Mouse (Mus musculus) erythroblast, adult 5-6 weeks (primary cell): ENCODE results near the gene Trim44. TPM values are rescaled to one million over a fixed set of nuclear protein-coding genes. Genes with fewer than 3 reads are reported as not detected.
A peak's percentile ranks its signal among the peaks of the same experiment; 100 is the strongest.

Experiments used
- ATAC-seq: replicated peaks from 2 replicates; pipeline ENCODE4 v1.8.0; 2016; ENCODE audit warnings: moderate number of reproducible peaks, mild to moderate bottlenecking, moderate TSS enrichment, inconsistent platforms; ENCODE audit not compliant: poor library complexity, low FRiP score, severe bottlenecking
- total RNA-seq, 2 experiments: library from RNA; stranded (forward) in 1 of 2; stranded (reverse) in 1 of 2; fragments of 150-400 nt in 1 of 2; fragments of 200-764, 138-1000 nt in 1 of 2; gene quantifications; 2 replicates each; pipeline versions ENCODE4 v1.2.3 to v1.2.4; 2015 to 2017; ENCODE audit warnings: low replicate concordance in 2 of 2

The Trim44 gene
- total RNA-seq, 2 experiments from 2014 or later = 37.7 to 42.0 TPM

DNA sequence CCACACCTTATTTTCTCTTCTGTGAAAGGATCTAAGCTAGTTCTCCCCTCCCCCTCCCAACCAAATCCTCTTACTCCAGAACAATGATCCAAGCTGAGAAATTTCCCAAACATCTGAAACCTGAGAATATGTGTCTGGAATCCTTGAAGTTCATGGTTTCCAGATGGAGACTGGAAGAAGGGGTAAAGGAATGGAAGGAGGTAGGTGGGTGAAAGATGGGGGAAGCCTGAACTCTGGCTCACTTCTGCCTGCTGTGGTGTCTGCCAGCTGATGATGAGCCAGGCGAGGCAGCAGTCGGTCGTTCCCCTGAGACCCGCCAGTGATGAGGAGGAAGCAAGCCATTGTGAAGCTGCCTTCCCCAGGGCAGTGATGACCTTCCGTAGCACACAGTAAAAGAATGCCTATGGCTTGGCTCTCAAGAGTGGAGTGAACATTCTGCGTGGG lies 112.8 kb downstream of the Trim44 start:
- ATAC-seq = no peak

GRCm38 (mm10) chr2:102293181-102293580 lies 114.4 kb downstream of the Trim44 start:
- ATAC-seq = no peak

DNA sequence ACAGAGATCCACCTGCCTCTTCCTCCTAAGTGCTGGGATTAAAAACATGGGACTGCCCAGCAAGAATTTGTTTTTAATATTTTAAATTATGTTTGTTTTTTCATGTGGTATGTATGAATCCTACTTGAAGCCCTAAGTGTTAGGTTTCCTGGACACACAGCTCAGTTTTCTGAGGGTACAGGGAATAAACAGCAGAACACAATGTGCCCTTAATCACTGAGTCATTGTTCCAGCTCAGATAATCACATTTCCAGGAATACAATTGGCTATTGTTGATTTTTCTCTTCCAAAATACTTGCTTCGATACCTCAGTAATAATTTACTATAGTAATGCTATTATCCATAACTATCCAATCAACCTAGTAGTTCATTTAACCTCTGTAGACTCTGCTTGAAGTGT lies 115.6 kb downstream of the Trim44 start:
- no peak for ATAC-seq

- no peak for ATAC-seq
Observed at GRCm38 (mm10) chr2:102291533-102291932, 116.1 kb downstream of the Trim44 start.

DNA sequence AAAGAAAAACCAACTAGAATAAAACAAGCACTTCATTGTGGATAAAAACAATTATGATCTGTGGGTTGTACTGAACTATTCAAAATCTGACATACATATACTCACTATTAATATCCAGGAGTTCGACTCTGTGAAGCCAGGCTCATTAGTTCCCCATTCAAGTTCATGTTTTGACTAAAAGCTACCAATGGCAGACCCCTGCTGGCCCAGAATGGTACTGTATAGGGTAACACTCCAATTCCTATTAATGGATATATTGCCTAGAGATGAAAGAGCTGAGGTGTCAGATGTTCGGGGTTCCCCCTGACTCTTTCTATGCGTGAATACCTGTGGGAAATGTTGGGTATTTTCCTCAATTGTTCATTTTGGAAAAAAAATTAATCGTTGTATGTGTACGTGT lies 117.6 kb downstream of the Trim44 start:
- peak; percentile 72; the same call in 1 of the 2 replicates for ATAC-seq

DNA sequence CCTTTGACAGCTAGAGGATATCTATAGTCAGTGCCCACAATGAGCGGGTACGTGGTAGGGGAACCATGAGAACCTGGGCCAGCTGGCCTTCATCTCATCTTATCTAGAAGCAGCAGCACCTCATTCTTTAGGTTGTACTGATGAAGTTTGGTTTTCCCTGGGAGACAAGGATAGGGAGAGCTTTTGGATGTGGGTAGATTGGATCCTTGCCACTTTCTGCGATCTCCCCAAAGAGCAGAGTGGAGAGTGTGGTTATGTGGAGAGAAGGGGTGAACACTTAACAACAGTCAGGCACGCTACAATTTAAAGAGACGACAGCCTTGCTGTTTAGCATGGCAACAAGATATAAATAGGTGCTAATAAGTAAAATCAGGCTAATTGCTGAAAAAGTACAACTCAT lies 119.0 kb downstream of the Trim44 start:
- no peak for ATAC-seq

DNA sequence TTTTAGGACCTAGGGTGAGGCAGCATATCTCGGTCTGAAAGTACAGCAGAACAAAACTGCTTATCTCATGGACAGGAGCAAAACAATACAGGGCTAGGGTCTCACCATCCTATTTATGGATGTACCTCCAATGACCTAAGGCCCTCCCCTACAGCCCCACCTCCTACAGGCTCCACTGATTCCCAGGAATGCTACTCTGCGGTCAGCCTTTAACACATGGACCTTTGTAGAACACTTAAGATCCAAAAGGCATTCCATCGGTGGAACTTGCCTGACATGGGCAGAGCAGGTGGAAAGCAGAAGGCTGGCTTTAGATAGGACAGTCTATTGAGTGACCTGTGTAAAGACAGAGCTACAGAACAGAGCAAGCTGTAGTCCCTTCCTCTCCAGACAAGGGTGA lies 120.3 kb downstream of the Trim44 start:
- no peak for ATAC-seq

GRCm38 (mm10) chr2:102282081-102282480 lies 125.5 kb downstream of the Trim44 start:
- ATAC-seq = no peak

GRCm38 (mm10) chr2:102279779-102280178 lies 127.8 kb downstream of the Trim44 start:
- ATAC-seq = no peak

DNA sequence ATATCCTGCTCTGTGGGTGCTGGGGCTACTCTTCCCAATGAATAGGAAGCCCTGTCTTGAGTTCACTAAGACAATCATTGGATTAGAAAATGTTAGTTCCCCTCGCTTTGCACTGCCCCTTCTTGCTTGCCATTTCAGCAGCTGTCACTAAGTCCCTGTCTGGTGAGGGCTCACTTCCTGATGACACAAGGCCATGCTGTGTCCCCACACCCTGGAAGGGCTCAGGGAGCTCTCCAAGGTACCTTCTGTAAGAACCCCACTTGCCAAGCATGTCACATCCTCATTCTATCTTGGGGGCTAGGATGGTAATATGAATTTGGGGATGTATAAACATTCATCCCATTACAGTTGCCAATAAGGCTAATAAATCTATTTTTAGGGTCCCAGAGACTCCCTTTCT lies 129.7 kb downstream of the Trim44 start:
- ATAC-seq = no peak

GRCm38 (mm10) chr2:102273280-102273679 lies 134.3 kb downstream of the Trim44 start:
- no peak for ATAC-seq

GRCm38 (mm10) chr2:102267582-102268339 lies 139.9 kb downstream of the Trim44 start:
- no peak for ATAC-seq

DNA sequence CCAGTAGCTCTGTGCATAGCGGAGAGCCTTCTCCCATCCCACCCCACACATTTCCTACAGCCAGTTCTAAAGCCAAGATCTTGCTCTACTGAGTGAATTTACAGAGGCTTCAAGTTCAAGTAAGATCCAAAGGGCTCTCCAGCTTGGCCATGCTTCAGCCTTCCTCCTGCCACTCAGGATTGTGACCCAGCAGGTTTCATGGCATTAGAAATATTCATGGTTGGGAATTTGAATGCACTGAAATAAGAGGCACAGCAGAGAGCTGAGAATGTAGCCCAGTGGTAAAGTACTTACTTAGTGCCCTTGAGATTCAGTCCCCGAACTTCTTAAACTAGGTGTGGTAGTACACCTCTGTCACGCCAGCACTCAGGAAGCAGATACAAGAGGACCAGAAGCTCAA lies 140.7 kb downstream of the Trim44 start:
- no peak for ATAC-seq

DNA sequence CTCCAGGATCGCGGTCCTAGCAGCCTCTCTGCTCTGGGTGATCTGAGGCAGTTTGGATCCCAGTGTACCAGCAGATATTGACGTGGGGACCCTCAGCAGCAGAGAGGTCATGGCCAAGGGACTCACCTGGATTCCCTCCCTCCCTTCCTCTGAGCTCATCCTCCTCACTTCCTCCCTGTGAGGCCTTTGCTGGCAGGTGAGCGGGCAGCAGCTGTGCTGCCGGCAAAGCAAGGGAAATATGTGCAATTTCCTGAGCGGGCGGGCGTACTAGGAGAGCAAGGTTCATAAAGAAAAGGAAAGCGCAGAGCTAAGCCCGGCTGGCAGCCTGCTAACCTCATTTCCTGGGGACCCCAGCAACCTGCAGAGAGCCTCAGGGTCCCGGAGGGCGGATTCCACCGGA lies 148.5 kb downstream of the Trim44 start:
- ATAC-seq = no peak

DNA sequence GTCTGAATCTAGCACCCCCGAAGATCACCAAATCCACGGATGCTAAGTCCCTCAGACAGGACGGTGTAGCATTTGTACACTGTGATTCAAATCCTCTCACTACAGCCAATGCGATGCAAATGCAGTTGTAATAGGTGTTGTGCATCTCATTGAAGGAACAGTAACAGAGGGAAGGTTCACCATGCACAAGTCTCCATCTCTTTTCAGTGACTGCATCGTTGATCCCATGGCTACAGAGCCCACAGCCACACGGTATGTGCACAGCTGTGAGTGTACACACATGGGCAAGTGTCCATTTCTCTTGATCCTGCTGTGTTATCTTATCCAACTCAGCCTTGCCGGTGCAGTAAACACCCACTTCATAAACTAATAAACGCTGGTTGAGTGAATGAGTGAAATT lies 148.9 kb downstream of the Trim44 start:
- ATAC-seq = no peak

- ATAC-seq = no peak
Observed at GRCm38 (mm10) chr2:102257964-102258605, 149.5 kb downstream of the Trim44 start.

- ATAC-seq = no peak
Observed at GRCm38 (mm10) chr2:102256591-102257335, 150.9 kb downstream of the Trim44 start.

GRCm38 (mm10) chr2:102256100-102256499 lies 151.5 kb downstream of the Trim44 start:
- no peak for ATAC-seq

DNA sequence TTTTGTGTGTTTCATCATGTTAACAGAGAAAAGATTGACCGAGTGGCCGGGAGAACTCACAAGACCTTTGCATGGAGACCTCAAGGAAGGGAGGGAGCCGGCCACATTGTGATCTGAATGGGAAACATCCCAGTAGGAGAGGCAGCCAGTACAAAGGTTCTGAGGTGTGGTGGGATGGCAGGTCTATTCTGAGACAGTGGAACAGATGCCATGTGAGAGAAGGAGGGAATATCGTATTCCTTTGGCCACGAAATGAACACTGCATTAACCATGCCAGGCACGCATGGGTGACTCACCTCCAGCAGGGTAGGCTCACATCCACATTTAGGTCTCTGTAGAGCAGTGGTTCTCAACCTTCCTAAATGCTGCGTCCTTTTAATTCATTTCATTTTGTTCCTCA lies 154.4 kb downstream of the Trim44 start:
- ATAC-seq = no peak

DNA sequence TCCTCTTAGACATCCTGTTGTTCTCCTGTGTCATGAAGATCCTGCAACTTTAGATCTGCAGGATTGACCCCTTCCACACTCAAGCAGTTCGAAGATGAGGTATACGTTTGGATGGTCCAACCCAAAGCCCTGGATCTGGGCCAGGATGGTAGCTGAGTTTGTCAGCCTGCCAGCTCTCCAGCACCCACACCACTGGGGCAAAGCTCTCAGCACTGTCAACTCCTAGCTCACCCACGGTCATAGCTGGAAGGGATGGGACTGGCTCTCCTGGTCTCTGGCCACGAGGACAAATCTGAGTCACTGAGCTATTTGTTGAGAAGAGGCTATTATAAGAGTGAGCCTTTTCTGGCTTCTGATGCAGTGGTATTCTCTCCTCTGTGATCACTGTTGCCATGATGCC lies 155.0 kb downstream of the Trim44 start:
- no peak for ATAC-seq
